In the genomic region with DNA sequence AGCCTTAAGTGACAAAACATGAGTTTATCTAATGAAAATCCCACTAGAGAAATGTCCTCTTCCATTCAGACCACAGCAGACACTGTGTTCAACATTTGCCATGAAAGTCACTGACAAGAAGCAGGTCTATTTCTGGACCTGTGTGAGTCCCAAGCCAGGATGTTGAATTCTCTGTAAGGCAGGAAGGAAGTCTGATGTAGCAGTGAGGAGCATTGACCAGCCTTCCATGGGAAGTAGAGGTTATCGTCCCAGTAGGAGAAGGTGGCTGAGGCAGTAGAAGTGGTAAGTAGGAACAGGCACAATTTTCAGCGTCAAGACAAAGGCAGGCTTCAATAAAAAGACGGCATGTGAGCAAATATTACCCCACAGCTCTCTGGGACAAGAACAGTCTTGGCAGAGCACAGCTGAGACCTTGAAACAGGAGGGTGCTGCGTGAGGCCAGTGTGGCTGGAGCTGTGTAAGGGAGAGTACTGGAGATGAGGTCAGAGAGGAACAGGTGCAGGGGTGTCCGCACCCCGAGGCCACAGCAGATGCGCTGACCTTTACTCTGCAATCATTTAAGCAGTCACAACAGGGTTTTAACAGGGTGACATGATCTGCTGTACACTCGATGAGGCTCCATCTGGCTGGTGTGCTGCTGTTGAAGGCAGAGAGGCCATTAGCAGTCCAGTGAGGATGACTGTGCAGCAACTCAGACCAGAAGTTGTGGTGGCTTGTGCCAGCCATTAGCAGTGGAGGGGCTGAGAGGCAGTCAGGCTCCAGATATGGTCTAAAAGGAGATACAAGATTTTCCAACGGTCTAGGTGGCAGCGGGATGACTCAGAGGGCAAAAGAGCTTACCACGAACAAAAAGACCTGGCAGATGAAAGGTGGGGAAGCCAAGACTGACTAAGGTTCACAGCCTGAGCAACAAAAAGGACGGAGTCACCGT, we compare ENCODE assay signal across 9 mouse cellular contexts. TPM values are rescaled to one million over a fixed set of nuclear protein-coding genes. Genes with fewer than 3 reads are reported as not detected.
A peak's percentile ranks its signal among the peaks of the same experiment; 100 is the strongest.
DNase-seq lines count a peak whose midpoint lies in the region; ATAC-seq and TF ChIP-seq lines count a peak whose summit lies in the region.
"Had no signal": no experiment of that assay in that cellular context is flagged by ENCODE, and none has a peak within 500 bp of the region (broad histone marks: within the 10 kb centered on the region; RNA-seq: fewer than 3 reads in every experiment).

No protein-coding gene starts in this region.

- TF ChIP-seq EP300 in stomach, postnatal 0 days (optimal IDR thresholded peaks at IDR 0.05), result no peak

- 0 out of 2 replicates have a peak, but pooled peaks have one; percentile 24 for ATAC-seq in midbrain, embryonic 11.5 days (ENCODE audit: low FRiP score)
- ATAC-seq in midbrain, embryonic 15.5 days (replicated peaks), result no peak
- peak; percentile 34; the same call in 1 of the 2 replicates for ATAC-seq in erythroblast, adult 5-6 weeks (replicated peaks; ENCODE audit: low FRiP score, poor library complexity, severe bottlenecking)
- ATAC-seq in stomach, postnatal 0 days (ENCODE audit: low FRiP score, low TSS enrichment), result no peak; the same call in 1 of the 2 replicates

- DNase-seq in midbrain, embryonic 11.5 days (ENCODE audit: low spot score, missing footprints), result peak; percentile 66
- peak; percentile 8 to 12 for DNase-seq in heart, postnatal 14 days
- DNase-seq in stomach, postnatal 0 days (ENCODE audit: low spot score), result no peak
- DNase-seq in kidney, postnatal 10 days, result no peak
- no peak for DNase-seq in left cerebral cortex, adult 8-10 months (ENCODE audit: low spot score in 2 of 2)
- DNase-seq: cerebellum, adult 9-11 months had no signal

- H3K4me2 ChIP-seq in midbrain, embryonic 11.5 days, result no peak overlapping the region
- no peak overlapping the region for H3K4me2 ChIP-seq in midbrain, embryonic 15.5 days
- no peak overlapping the region for H3K4me2 ChIP-seq in stomach, postnatal 0 days (replicated peaks; ENCODE audit: low read depth)
- H3K4me2 ChIP-seq: limb, embryonic 15.5 days had no signal

- no peaks in the 10 kb centered on the region for H3K27me3 ChIP-seq in midbrain, embryonic 11.5 days (ENCODE audit: control insufficient read depth, insufficient read depth, low read length)
- H3K27me3 ChIP-seq in midbrain, embryonic 15.5 days (replicated peaks), result no peaks in the 10 kb centered on the region
- H3K27me3 ChIP-seq in stomach, postnatal 0 days (ENCODE audit: control insufficient read depth, insufficient read depth, low read length), result no peaks in the 10 kb centered on the region
- H3K27me3 ChIP-seq: limb, embryonic 15.5 days had no signal

- no peak overlapping the region for H3K9ac ChIP-seq in midbrain, embryonic 11.5 days (ENCODE audit: low read length)
- H3K9ac ChIP-seq in midbrain, embryonic 15.5 days, result no peak overlapping the region
- no peak overlapping the region for H3K9ac ChIP-seq in stomach, postnatal 0 days (ENCODE audit: low read length)
- H3K9ac ChIP-seq: limb, embryonic 15.5 days had no signal

- no peak for TF ChIP-seq CTCF in stomach, postnatal 0 days (IDR thresholded peaks at IDR 0.05; ENCODE audit: low read depth)

- no peak overlapping the region for H3K4me3 ChIP-seq in midbrain, embryonic 11.5 days (ENCODE audit: low read depth, low read length)
- no peak overlapping the region for H3K4me3 ChIP-seq in midbrain, embryonic 15.5 days
- H3K4me3 ChIP-seq in stomach, postnatal 0 days (ENCODE audit: low read depth, low read length), result no peak overlapping the region
- H3K4me3 ChIP-seq: limb, embryonic 15.5 days had no signal

- 80% methylated on average over 13 of the region's 13 CpGs for WGBS in midbrain, embryonic 11.5 days
- 75% methylated on average over 13 of the region's 13 CpGs for WGBS in midbrain, embryonic 15.5 days
- 60% methylated on average over 13 of the region's 13 CpGs for WGBS in stomach, postnatal 0 days

- H3K36me3 ChIP-seq in midbrain, embryonic 11.5 days (ENCODE audit: control insufficient read depth, insufficient read depth, low read length), result no peaks in the 10 kb centered on the region
- no peaks in the 10 kb centered on the region for H3K36me3 ChIP-seq in midbrain, embryonic 15.5 days (replicated peaks)
- H3K36me3 ChIP-seq in stomach, postnatal 0 days (ENCODE audit: control insufficient read depth, insufficient read depth, low read length), result no peaks in the 10 kb centered on the region
- H3K36me3 ChIP-seq: limb, embryonic 15.5 days had no signal

- intact Hi-C loops in heart, postnatal 14 days (cut with DNase I), result no loop called here

- no peak overlapping the region for H3K27ac ChIP-seq in midbrain, embryonic 11.5 days (ENCODE audit: low read depth, low read length)
- H3K27ac ChIP-seq in midbrain, embryonic 15.5 days, result no peak overlapping the region
- H3K27ac ChIP-seq in stomach, postnatal 0 days (replicated peaks), result peak overlapping the region; percentile 30; the same call in 1 of the 2 replicates
- H3K27ac ChIP-seq: limb, embryonic 15.5 days had no signal

- H3K9me3 ChIP-seq in midbrain, embryonic 11.5 days (ENCODE audit: control insufficient read depth, low read length), result no peaks in the 10 kb centered on the region
- no peaks in the 10 kb centered on the region for H3K9me3 ChIP-seq in midbrain, embryonic 15.5 days
- H3K9me3 ChIP-seq in stomach, postnatal 0 days (ENCODE audit: control insufficient read depth, low read length), result no peaks in the 10 kb centered on the region
- H3K9me3 ChIP-seq: limb, embryonic 15.5 days had no signal

- no peaks in the 10 kb centered on the region; the same call in 1 of the 2 replicates for H3K4me1 ChIP-seq in midbrain, embryonic 11.5 days (ENCODE audit: control insufficient read depth, insufficient read depth, low read length)
- H3K4me1 ChIP-seq in midbrain, embryonic 15.5 days, result 0 out of 2 replicates have a peak, but pooled peaks cover 7% of the 10 kb centered on the region
- H3K4me1 ChIP-seq in stomach, postnatal 0 days (replicated peaks; ENCODE audit: control insufficient read depth, insufficient read depth), result no peaks in the 10 kb centered on the region

RNA-seq across cellular contexts. Expression of a gene that starts 21.8 kb away (rescaled TPM):
- 67.1 and 76.3 TPM in 2 replicates for polyA plus RNA-seq in midbrain, embryonic 11.5 days (2014; fragmentation: Nextera tagmentation; extraction: Ambion mirVana)
- 70.7 and 72.8 TPM in 2 replicates for polyA plus RNA-seq in midbrain, embryonic 15.5 days (2015; fragmentation: Nextera tagmentation; extraction: Ambion mirVana)
- total RNA-seq in erythroblast, adult 5-6 weeks (2015; ENCODE audit: low replicate concordance), result 753 and 807 TPM in 2 replicates
- total RNA-seq in erythroblast, adult 5-6 weeks (2017; ENCODE audit: low replicate concordance), result 938 and 1,004 TPM in 2 replicates
- total RNA-seq in heart, postnatal 14 days (2021), result 10 to 100 TPM; 31.4 to 33.6 TPM
- 15.5 and 18.3 TPM in 2 replicates for polyA plus RNA-seq in stomach, postnatal 0 days (2015; fragmentation: Nextera tagmentation; extraction: Ambion mirVana)
- 10 to 100 TPM; 17.5 to 23.7 (median 18.6) TPM for total RNA-seq in left cerebral cortex, adult 8-10 months (2022)

Comparison
In these comparisons a context has a peak if more than half of its experiments do, and no peak if none do; other contexts are left out.
1. ATAC-seq: peak in midbrain, embryonic 11.5 days (single experiment) and erythroblast, adult 5-6 weeks (single experiment); none in midbrain, embryonic 15.5 days (single experiment) and stomach, postnatal 0 days (single experiment).
2. DNase-seq: peak in midbrain, embryonic 11.5 days (single experiment) and heart, postnatal 14 days (2 of 2); none in stomach, postnatal 0 days (single experiment), kidney, postnatal 10 days (single experiment) and left cerebral cortex, adult 8-10 months (0 of 2).
3. RNA of a gene that starts 21.8 kb away (total RNA-seq): 753 to 1,004 TPM in erythroblast, adult 5-6 weeks; 31.4 to 33.6 TPM in heart, postnatal 14 days and 17.5 to 23.7 TPM in left cerebral cortex, adult 8-10 months; every median in the first group is over 10 times any median in the second.